Mouse (Mus musculus) kidney, adult 2 months (tissue): Measurements from ENCODE around the gene Ssc5d.
A peak's percentile ranks its signal among the peaks of the same experiment; 100 is the strongest.

Experiments
- CTCF ChIP-seq: fragments of 200-500 bp; conservative IDR thresholded peaks from 2 replicates; pipeline ENCODE4 v1.5.1; 2011; ENCODE audit warnings: low read depth, mild to moderate bottlenecking, control low read depth, low read length, moderate library complexity, mixed read lengths; ENCODE audit not compliant: insufficient read depth, insufficient read length
- POLR2A ChIP-seq: fragments of 200-500 bp; IDR thresholded peaks from one replicate; pipeline ENCODE4 v1.6.1; 2011; ENCODE audit warnings: low read depth, low read length, control low read depth

- peak; percentile 92 for TF ChIP-seq CTCF
- TF ChIP-seq POLR2A = no peak
Measured at GRCm38 (mm10) chr7:4938456-4938855, 12.9 kb downstream of the Ssc5d start.
